Mouse (Mus musculus): ENCODE data around the gene Thada. TPM values are rescaled to one million over a fixed set of nuclear protein-coding genes. Genes with fewer than 3 reads are reported as not detected.

The Thada gene
- total and polyA plus RNA-seq, 3 experiments, result 17.3 to 26.7 (median 22.2) TPM

- H3K36me3 ChIP-seq (replicated peaks in 1 of 2; ENCODE audit: control insufficient read depth in 1 of 2, insufficient read depth in 1 of 2, low read length in 1 of 2), result peaks cover 0 to 21% of the 10 kb centered on the region in 2 experiments
- peaks cover 0 to 37% of the 10 kb centered on the region in 2 experiments; a peak in 2 of 4 replicates for H3K4me1 ChIP-seq (ENCODE audit: control insufficient read depth in 1 of 2, insufficient read depth in 2 of 2)
- in situ Hi-C loops (cut with MboI; ENCODE audit: low pct_ligation_motif_present, low pct_unique_long_range_greater_than_20kb, low sequenced_read_pairs), result loop anchor here (5.0 kb wide), 1 partner anchor 60 kb away; no protein-coding TSS in a partner anchor
These were observed 283.4 kb downstream of the Thada start for GRCm38 (mm10) chr17:84182311-84183271.

GRCm38 (mm10) chr17:84181502-84182310 lies 284.3 kb downstream of the Thada start:
- peak overlapping the region; percentile 60 to 77 (median 62) for H3K4me3 ChIP-seq (replicated peaks in 1 of 3; ENCODE audit: low read depth in 2 of 3, low read length in 2 of 3, poor library complexity in 1 of 3)
- peaks cover 17% of the 10 kb centered on the region for H3K79me2 ChIP-seq (replicated peaks; ENCODE audit: control insufficient read depth, extremely low read depth, insufficient read depth, poor library complexity, severe bottlenecking)
- H3K9ac ChIP-seq (ENCODE audit: insufficient read depth, low read depth), result peak overlapping the region; percentile 60
- H3K27me3 ChIP-seq (replicated peaks), result no peaks in the 10 kb centered on the region
- peaks cover 0 to 38% of the 10 kb centered on the region in 2 experiments; a peak in 2 of 4 replicates for H3K4me1 ChIP-seq (ENCODE audit: control insufficient read depth in 1 of 2, insufficient read depth in 2 of 2)
- peak; percentile 77 for DNase-seq (ENCODE audit: extremely low read depth)
- H3K36me3 ChIP-seq (replicated peaks in 1 of 2; ENCODE audit: control insufficient read depth in 1 of 2, insufficient read depth in 1 of 2, low read length in 1 of 2), result peaks cover 0 to 18% of the 10 kb centered on the region in 2 experiments
- H3K9me3 ChIP-seq (replicated peaks; ENCODE audit: low read length), result peaks cover 10% of the 10 kb centered on the region
- H3K4me2 ChIP-seq (ENCODE audit: insufficient read depth, low read depth, poor library complexity, severe bottlenecking), result peak overlapping the region; percentile 96
- peak overlapping the region; percentile 81 for H3K27ac ChIP-seq (ENCODE audit: insufficient read depth, low read depth)
- dilution Hi-C loops (cut with MboI; ENCODE audit: extremely low pct_ligation_motif_present, extremely low pct_unique_long_range_greater_than_20kb, low sequenced_read_pairs), result no loop called here
- in situ Hi-C loops (cut with MboI; ENCODE audit: low pct_ligation_motif_present, low pct_unique_long_range_greater_than_20kb, low sequenced_read_pairs), result loop anchor here (5.0 kb wide), 1 partner anchor 59 kb away; no protein-coding TSS in a partner anchor
- TF ChIP-seq JUND (conservative IDR thresholded peaks at IDR 0.05; ENCODE audit: low read depth, low read length), result no peak
- no peak for TF ChIP-seq USF2 (conservative IDR thresholded peaks at IDR 0.05; ENCODE audit: low read depth, low read length)
- no peak for TF ChIP-seq RCOR1 (conservative IDR thresholded peaks at IDR 0.05; ENCODE audit: low read depth, low read length)
- no peak; the same call in 1 of the 2 replicates for TF ChIP-seq NELFE (IDR thresholded peaks at IDR 0.05; ENCODE audit: low read depth, low read length)
- peak; percentile 45 for TF ChIP-seq MXI1 (IDR thresholded peaks at IDR 0.05; ENCODE audit: low read depth, low read length)
- TF ChIP-seq EP300 (IDR thresholded peaks at IDR 0.05; ENCODE audit: low read length), result no peak
- peak; percentile 57 for TF ChIP-seq TCF12 (IDR thresholded peaks at IDR 0.05; ENCODE audit: low read depth, low read length)
- TF ChIP-seq CTCF (conservative IDR thresholded peaks at IDR 0.05 in 1 of 2, IDR thresholded peaks at IDR 0.05 in 1 of 2; ENCODE audit: low read depth in 2 of 2, low read length in 2 of 2), result no peak; a peak in 1 of 4 replicates
- TF ChIP-seq E2F4 (IDR thresholded peaks at IDR 0.05; ENCODE audit: insufficient replicate concordance, low read depth, low read length), result no peak
- TF ChIP-seq CHD1 (IDR thresholded peaks at IDR 0.05; ENCODE audit: low read depth, low read length), result no peak; the same call in 1 of the 2 replicates
- no peak for TF ChIP-seq USF1 (IDR thresholded peaks at IDR 0.05; ENCODE audit: low read depth, low read length)
- TF ChIP-seq SIN3A (IDR thresholded peaks at IDR 0.05; ENCODE audit: low read length), result peak; percentile 20
- no peak for TF ChIP-seq ZC3H11A (IDR thresholded peaks at IDR 0.05; ENCODE audit: low read depth, low read length)
- TF ChIP-seq BHLHE40 (IDR thresholded peaks at IDR 0.05; ENCODE audit: low read depth, low read length), result peak; percentile 77
- peak; percentile 57 for TF ChIP-seq POLR2A (IDR thresholded peaks at IDR 0.05; ENCODE audit: low read depth, low read length)
- no peak for TF ChIP-seq MEF2A (IDR thresholded peaks at IDR 0.05; ENCODE audit: borderline replicate concordance, low read depth, low read length)
- TF ChIP-seq ZKSCAN1 (IDR thresholded peaks at IDR 0.05; ENCODE audit: borderline replicate concordance, low read depth, low read length), result no peak
- no peak; the same call in 1 of the 2 replicates for TF ChIP-seq RAD21 (IDR thresholded peaks at IDR 0.05; ENCODE audit: low read depth, low read length)
- peak; percentile 31; the same call in 1 of the 2 replicates for TF ChIP-seq HCFC1 (IDR thresholded peaks at IDR 0.05; ENCODE audit: low read depth, low read length)
- no peak for TF ChIP-seq CHD2 (IDR thresholded peaks at IDR 0.05; ENCODE audit: low read length)
- peak; percentile 56 for TF ChIP-seq ETS1 (conservative IDR thresholded peaks at IDR 0.05; ENCODE audit: low read depth, low read length)
- TF ChIP-seq JUN (IDR thresholded peaks at IDR 0.05; ENCODE audit: insufficient read depth, low read depth, low read length), result no peak

More at GRCm38 (mm10) chr17:84182311-84183271, 283.4 kb downstream of the Thada start:
- TF ChIP-seq CHD2 (IDR thresholded peaks at IDR 0.05; ENCODE audit: low read length), result 0 out of 2 replicates have a peak, but pooled peaks have one; percentile 40
- TF ChIP-seq MAX (IDR thresholded peaks at IDR 0.05; ENCODE audit: low read length), result no peak
- TF ChIP-seq ELF1 (IDR thresholded peaks at IDR 0.05; ENCODE audit: low read depth, low read length), result no peak
- no peak for TF ChIP-seq TCF12 (IDR thresholded peaks at IDR 0.05; ENCODE audit: low read depth, low read length)
- TF ChIP-seq USF2 (conservative IDR thresholded peaks at IDR 0.05; ENCODE audit: low read depth, low read length), result no peak
- TF ChIP-seq CHD1 (IDR thresholded peaks at IDR 0.05; ENCODE audit: low read depth, low read length), result peak; percentile 79; the same call in 1 of the 2 replicates
- TF ChIP-seq MAZ (IDR thresholded peaks at IDR 0.05; ENCODE audit: low read depth, low read length), result 0 out of 2 replicates have a peak, but pooled peaks have one; percentile 62
- no peak for TF ChIP-seq RAD21 (IDR thresholded peaks at IDR 0.05; ENCODE audit: low read depth, low read length)
- no peak for TF ChIP-seq NRF1 (IDR thresholded peaks at IDR 0.05; ENCODE audit: low read depth, low read length)
- TF ChIP-seq POLR2A (IDR thresholded peaks at IDR 0.05; ENCODE audit: low read depth, low read length), result no peak
- TF ChIP-seq RCOR1 (conservative IDR thresholded peaks at IDR 0.05; ENCODE audit: low read depth, low read length), result no peak
- no peak for TF ChIP-seq ZKSCAN1 (IDR thresholded peaks at IDR 0.05; ENCODE audit: borderline replicate concordance, low read depth, low read length)
- peak; percentile 95 for TF ChIP-seq ZNF384 (IDR thresholded peaks at IDR 0.05; ENCODE audit: low read depth, low read length)
- TF ChIP-seq IRF4 (IDR thresholded peaks at IDR 0.05; ENCODE audit: low read depth, low read length), result peak; percentile 18; the same call in 1 of the 2 replicates
- no peak for TF ChIP-seq TBP (conservative IDR thresholded peaks at IDR 0.05; ENCODE audit: low read depth, low read length)
- H3K27me3 ChIP-seq (replicated peaks), result no peaks in the 10 kb centered on the region
- H3K4me2 ChIP-seq (ENCODE audit: insufficient read depth, low read depth, poor library complexity, severe bottlenecking), result peak overlapping the region; percentile 96
- no peak for DNase-seq (ENCODE audit: extremely low read depth)
- H3K9me3 ChIP-seq (replicated peaks; ENCODE audit: low read length), result peaks cover 10% of the 10 kb centered on the region
- peaks cover 19% of the 10 kb centered on the region for H3K79me2 ChIP-seq (replicated peaks; ENCODE audit: control insufficient read depth, extremely low read depth, insufficient read depth, poor library complexity, severe bottlenecking)
- dilution Hi-C loops (cut with MboI; ENCODE audit: extremely low pct_ligation_motif_present, extremely low pct_unique_long_range_greater_than_20kb, low sequenced_read_pairs), result no loop called here
- peak overlapping the region; percentile 60 to 77 (median 62) for H3K4me3 ChIP-seq (replicated peaks in 1 of 3; ENCODE audit: low read depth in 2 of 3, low read length in 2 of 3, poor library complexity in 1 of 3)
- H3K27ac ChIP-seq (ENCODE audit: insufficient read depth, low read depth), result peak overlapping the region; percentile 81
- H3K9ac ChIP-seq (ENCODE audit: insufficient read depth, low read depth), result peak overlapping the region; percentile 60

Measured in CH12.LX (cell line).